Mouse (Mus musculus) thymus, adult 2 months (tissue): Measurements from ENCODE around the gene Serinc5.

Source experiments
- CTCF ChIP-seq: fragments of 200-500 bp; IDR thresholded peaks from 2 replicates; pipeline ENCODE4 v1.5.1; 2012; ENCODE audit warnings: mild to moderate bottlenecking, control low read depth, low read length, moderate library complexity, borderline replicate concordance; ENCODE audit not compliant: control insufficient read depth, poor library complexity, insufficient read depth; ENCODE audit errors: extremely low read depth
- POLR2A ChIP-seq: fragments of 200-500 bp; IDR thresholded peaks from 2 replicates; pipeline ENCODE4 v1.6.1; 2012; ENCODE audit warnings: mild to moderate bottlenecking, low read length, control low read depth, moderate library complexity; ENCODE audit not compliant: control insufficient read depth, poor library complexity, insufficient read depth; ENCODE audit errors: extremely low read depth

DNA sequence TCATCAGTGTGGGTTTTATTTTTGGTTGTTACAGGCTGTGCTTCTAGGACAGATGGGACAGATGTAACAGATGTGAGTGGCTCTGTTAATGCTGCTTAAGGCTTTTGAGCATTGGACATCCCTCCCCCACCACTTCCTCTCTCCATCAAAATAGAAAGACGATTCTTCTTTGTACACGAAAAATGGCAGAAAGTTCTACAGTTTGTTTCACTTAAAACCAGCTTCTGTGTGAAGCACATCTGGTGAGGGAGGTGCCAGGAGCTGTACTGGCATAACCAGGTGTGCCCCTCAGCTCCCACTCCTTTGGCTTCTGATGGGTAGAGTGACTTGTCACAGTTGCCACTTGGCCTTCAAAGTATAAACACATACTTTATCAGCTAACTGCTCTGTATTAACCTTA is 63.8 kb downstream of the Serinc5 start:
- TF ChIP-seq CTCF (no peak), POLR2A (no peak)
